Mouse (Mus musculus) adrenal gland, adult (tissue): Measurements from ENCODE around the gene Vmn1r224.

ENCODE experiments used
- DNase-seq, 2 experiments: peaks; one replicate each; pipeline ENCODE4 v3.0.0; 2022 to 2023; ENCODE audit warnings: low spot score in 1 of 2; ENCODE audit not compliant: inconsistent age in 2 of 2

Vmn1r224 gene

DNA sequence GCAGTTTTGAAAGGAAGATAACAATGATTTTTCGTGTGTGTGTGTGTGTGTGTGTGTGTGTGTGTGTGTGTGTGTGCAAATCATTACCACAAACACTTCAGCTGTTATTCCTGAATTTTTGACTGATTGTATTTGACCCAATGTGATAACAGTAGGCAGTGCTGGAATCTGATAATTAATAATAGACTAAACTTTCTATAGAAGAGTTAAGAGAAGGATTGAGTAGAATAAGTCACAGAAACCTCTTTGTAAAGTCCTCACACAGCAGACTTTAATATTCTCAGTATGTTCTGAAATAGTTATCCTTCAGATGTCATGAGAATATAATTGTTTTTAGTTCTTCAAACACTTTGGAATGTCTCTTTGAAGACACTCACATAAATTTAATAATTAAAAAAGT is at the start of gene Vmn1r224:
Gene Vmn1r224 (plus strand): TSS at position 301 of the 400 bp plus-strand sequence.
- DNase-seq, result no peak

DNA sequence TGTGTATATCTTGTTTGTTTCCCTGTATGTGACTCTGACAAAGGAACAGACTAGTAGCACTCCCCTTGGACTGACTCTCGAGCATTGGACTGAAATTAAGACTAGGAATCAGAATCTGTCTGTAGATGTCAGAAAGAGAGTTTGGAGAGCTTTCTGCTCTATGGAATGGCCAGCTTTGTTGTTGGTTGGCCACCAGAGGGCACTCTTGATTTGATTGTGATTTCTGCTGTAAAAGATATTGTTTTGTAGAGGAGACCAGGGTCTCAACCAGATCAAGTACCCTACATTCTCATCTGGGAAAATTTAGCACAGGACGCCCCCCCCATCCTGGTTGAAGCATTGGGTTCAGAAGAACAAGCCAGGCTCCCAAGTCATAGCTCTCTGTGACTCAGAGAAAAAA is 14.8 kb upstream of the Vmn1r224 start:
- no peak for DNase-seq

DNA sequence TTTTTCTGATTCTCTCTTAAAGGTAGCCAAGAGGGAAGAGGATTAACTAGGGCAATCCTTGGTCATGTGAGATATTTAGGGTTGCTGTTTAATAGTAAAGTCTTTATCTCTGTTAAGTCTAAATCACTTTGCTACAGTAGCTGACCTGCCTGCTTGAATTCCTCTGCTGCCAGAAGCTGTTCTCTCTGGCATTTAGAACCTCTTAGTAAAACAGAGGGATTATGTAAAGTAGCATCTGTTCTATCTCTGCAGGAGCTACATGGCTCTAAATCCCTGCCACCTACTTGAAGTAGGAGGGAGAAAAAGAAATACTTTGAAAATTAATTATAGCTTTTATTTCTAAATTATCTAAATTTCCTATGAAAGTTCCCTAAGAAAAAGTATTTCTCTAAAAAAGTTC is 25.3 kb downstream of the Vmn1r224 start:
- no peak for DNase-seq

DNA sequence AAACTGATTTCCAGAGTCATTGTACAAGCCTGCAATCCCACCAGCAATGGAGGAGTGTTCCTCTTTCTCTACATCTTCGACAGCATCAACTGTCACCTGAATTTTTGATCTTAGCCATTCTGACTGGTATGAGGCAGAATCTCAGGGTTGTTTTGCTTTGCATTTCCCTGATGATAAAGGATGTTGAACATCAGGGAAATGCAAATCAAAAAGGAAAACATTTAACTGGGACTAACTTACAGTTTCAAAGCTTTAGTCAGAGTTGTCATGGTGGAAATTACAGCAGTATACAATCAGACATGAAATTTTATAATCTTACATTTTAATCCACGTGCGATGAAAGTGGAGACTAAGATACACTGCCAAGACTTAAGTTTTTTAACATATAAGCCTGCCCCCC is 59.4 kb downstream of the Vmn1r224 start:
- no peak for DNase-seq
